Mouse (Mus musculus) small intestine, adult 2 months (tissue): Measurements from ENCODE around the gene B4galt5.

Experiments
- CTCF ChIP-seq: fragments of 200-500 bp; IDR thresholded peaks from 2 replicates; pipeline ENCODE4 v1.5.1; 2012; ENCODE audit warnings: low read depth, mild to moderate bottlenecking, control low read depth, inconsistent platforms, low read length, moderate library complexity, mixed read lengths; ENCODE audit not compliant: insufficient replicate concordance, insufficient read length; ENCODE audit errors: extremely low read depth
- POLR2A ChIP-seq: fragments of 200-500 bp; IDR thresholded peaks from 2 replicates; pipeline ENCODE4 v1.6.1; 2012; ENCODE audit warnings: low read depth, mild to moderate bottlenecking, control low read depth, inconsistent platforms, low read length, moderate library complexity

DNA sequence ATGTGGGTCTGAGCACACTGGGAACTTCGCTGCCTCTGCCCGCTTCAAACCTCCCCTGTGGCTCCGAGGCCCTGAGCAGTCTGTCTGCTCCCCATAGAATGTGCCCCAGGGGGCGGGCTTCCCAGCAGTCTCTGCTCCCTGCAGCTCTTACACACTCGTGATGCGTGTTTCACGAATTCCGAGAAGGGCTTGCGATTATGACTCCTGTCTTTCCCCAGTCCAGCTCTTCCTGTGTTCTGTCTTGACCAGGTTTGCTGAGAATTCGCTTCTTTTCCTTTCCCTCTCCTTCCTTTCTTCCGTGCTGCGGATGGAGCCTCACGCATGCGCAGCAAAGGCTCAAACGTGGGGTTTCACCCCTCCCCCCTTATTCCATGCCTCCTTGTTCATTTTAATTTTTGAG lies 54.1 kb downstream of the B4galt5 start:
- TF ChIP-seq CTCF (no peak), POLR2A (no peak)
